Mouse (Mus musculus): ENCODE data around the gene Nutf2-ps1. TPM values are rescaled to one million over a fixed set of nuclear protein-coding genes. Genes with fewer than 3 reads are reported as not detected.

The Nutf2-ps1 gene
- polyA plus RNA-seq, 1 experiment from 2014 or later = 101 TPM

DNA sequence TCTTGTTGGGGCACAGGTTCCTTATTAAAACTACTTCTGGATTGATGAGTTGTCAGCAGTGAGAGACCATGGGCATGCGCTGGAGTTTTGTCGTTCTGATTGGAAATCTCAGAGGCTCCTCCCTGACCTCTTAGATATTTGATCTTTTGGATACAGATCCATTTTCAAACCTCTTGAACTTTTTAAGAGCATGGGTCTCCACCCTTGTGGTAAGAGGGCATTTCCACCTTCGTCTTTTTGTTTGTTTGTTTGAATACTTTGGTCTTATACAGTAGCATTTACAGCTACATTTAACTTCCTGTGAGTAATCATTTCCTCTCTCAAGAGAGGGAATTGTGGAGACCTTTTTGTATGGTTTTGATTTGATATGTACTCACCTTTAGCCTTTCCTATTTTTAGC, 49.6 kb downstream of the Nutf2-ps1 start:
- DNase-seq = no peak
- no peak overlapping the region for H3K4me2 ChIP-seq (ENCODE audit: low read depth, low read length)
- no peak for TF ChIP-seq EP300 (IDR thresholded peaks at IDR 0.05; ENCODE audit: low read depth)
- TF ChIP-seq CTCF (IDR thresholded peaks at IDR 0.05; ENCODE audit: low read depth) = no peak
- H3K27ac ChIP-seq (ENCODE audit: low read depth) = no peak overlapping the region; the same call in 1 of the 2 replicates
- H3K27me3 ChIP-seq (ENCODE audit: insufficient read depth, low read length) = no peaks in the 10 kb centered on the region
- ATAC-seq = no peak
- no peak overlapping the region for H3K4me3 ChIP-seq (ENCODE audit: low read depth, low read length)
- H3K4me1 ChIP-seq (ENCODE audit: insufficient read depth) = peaks cover 15% of the 10 kb centered on the region
- H3K36me3 ChIP-seq (replicated peaks; ENCODE audit: insufficient read depth, low read length) = peaks cover 25% of the 10 kb centered on the region; the same call in 1 of the 2 replicates
- no peaks in the 10 kb centered on the region for H3K9me3 ChIP-seq (ENCODE audit: low read length)
- H3K9ac ChIP-seq (replicated peaks) = no peak overlapping the region
- WGBS (ENCODE audit: insufficient replicate concordance) = 70% methylated on average over 3 of the region's 3 CpGs

DNA sequence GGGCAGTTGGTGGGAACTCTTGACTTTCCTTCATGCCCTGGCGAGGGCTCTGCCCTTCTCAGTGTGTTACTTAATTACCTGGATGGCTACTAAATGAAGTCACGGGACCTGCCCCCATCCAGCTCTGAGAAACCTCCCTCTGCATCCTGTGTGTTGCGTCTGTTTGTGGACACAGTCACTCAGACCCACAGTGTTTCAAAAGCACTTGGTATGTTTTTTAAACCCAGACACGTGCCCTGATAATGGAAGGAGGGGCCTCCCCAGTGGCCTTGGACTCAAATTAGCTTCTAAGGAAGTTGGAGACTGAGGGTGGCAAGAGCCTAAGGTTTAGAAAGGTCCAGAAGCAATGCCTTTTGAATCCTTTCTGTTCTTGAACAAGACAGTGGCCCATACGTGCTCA, 50.1 kb downstream of the Nutf2-ps1 start:
- ATAC-seq (no peak), DNase-seq (no peak)

More for the DNA sequence above, 50.1 kb downstream of the Nutf2-ps1 start:
- Histone ChIP-seq H3K9ac (replicated peaks) (no peak overlapping the region), H3K4me3 (ENCODE audit: low read depth, low read length) (no peak overlapping the region), H3K4me2 (ENCODE audit: low read depth, low read length) (no peak overlapping the region), H3K9me3 (ENCODE audit: low read length) (no peaks in the 10 kb centered on the region), H3K27me3 (ENCODE audit: insufficient read depth, low read length) (no peaks in the 10 kb centered on the region), H3K36me3 (replicated peaks; ENCODE audit: insufficient read depth, low read length) (peaks cover 26% of the 10 kb centered on the region; the same call in 1 of the 2 replicates), H3K27ac (ENCODE audit: low read depth) (no peak overlapping the region; the same call in 1 of the 2 replicates), H3K4me1 (ENCODE audit: insufficient read depth) (peaks cover 15% of the 10 kb centered on the region)
- WGBS (ENCODE audit: insufficient replicate concordance) = 44% methylated on average over 5 of the region's 5 CpGs
- no peak for TF ChIP-seq EP300 (IDR thresholded peaks at IDR 0.05; ENCODE audit: low read depth)
- no peak for TF ChIP-seq CTCF (IDR thresholded peaks at IDR 0.05; ENCODE audit: low read depth)

Other genes starting within 250 kb of the Nutf2-ps1 start
- gene Gm10197, start 217.3 kb downstream of the Nutf2-ps1 start, polyA plus RNA-seq (2015; fragmentation: Nextera tagmentation; extraction: Ambion mirVana) = not detected in 2 replicates
- 18.9 and 21.7 TPM in 2 replicates for gene Smndc1, start 198.5 kb downstream of the Nutf2-ps1 start, polyA plus RNA-seq (2015; fragmentation: Nextera tagmentation; extraction: Ambion mirVana)
- gene Dusp5, start 60.0 kb downstream of the Nutf2-ps1 start, polyA plus RNA-seq (2015; fragmentation: Nextera tagmentation; extraction: Ambion mirVana) = 2.7 and 3.4 TPM in 2 replicates
- gene Smc3, start 11.3 kb upstream of the Nutf2-ps1 start, polyA plus RNA-seq (2015; fragmentation: Nextera tagmentation; extraction: Ambion mirVana) = 19.4 and 19.7 TPM in 2 replicates
- gene Rbm20, start 88.2 kb upstream of the Nutf2-ps1 start, polyA plus RNA-seq (2015; fragmentation: Nextera tagmentation; extraction: Ambion mirVana) = 0.16 and 0.17 TPM in 2 replicates

All from liver, postnatal 0 days (tissue).